Mouse (Mus musculus) limb, embryonic 11.5 days (tissue): ENCODE data around the gene 4930426L09Rik. TPM values are rescaled to one million over a fixed set of nuclear protein-coding genes. Genes with fewer than 3 reads are reported as not detected.

Experiments used
- ATAC-seq: fragments of 200-750 bp; cut with Nextera tagmentation; 2 replicates; pipeline ENCODE4 v1.8.0; 2017; ENCODE audit warnings: low read depth; ENCODE audit not compliant: insufficient number of reproducible peaks, low FRiP score, low TSS enrichment
- DNase-seq: peaks from one replicate; pipeline ENCODE4 v3.0.0-alpha.2; 2015; ENCODE audit warnings: low spot score
- H3K27ac ChIP-seq: fragments of 300-500 bp; sonication (generic); replicated peaks from 2 replicates; pipeline ENCODE4 v1.5.1; 2014; ENCODE audit warnings: low read depth, mild to moderate bottlenecking, low read length
- H3K27me3 ChIP-seq: fragments of 300-500 bp; sonication (generic); 2 replicates; pipeline ENCODE4 v1.6.1; 2014; ENCODE audit warnings: mild to moderate bottlenecking, low read length, mixed read lengths; ENCODE audit not compliant: control insufficient read depth, insufficient read depth
- H3K36me3 ChIP-seq: fragments of 300-500 bp; sonication (generic); 2 replicates; pipeline ENCODE4 v1.6.1; 2014; ENCODE audit warnings: mild to moderate bottlenecking, low read length, moderate library complexity, mixed read lengths; ENCODE audit not compliant: control insufficient read depth, insufficient read depth
- H3K4me1 ChIP-seq: fragments of 300-500 bp; sonication (generic); 2 replicates; pipeline ENCODE4 v1.6.1; 2014; ENCODE audit warnings: low read length, mixed read lengths; ENCODE audit not compliant: control insufficient read depth, insufficient read depth
- H3K4me2 ChIP-seq: fragments of 300-500 bp; sonication (generic); 2 replicates; pipeline ENCODE4 v1.6.1; 2014; ENCODE audit warnings: low read depth, mild to moderate bottlenecking, moderate library complexity; ENCODE audit not compliant: severe bottlenecking
- H3K4me3 ChIP-seq: fragments of 300-500 bp; sonication (generic); 2 replicates; pipeline ENCODE4 v1.5.1; 2014; ENCODE audit warnings: low read depth, low read length
- H3K9ac ChIP-seq: fragments of 300-500 bp; sonication (generic); 2 replicates; pipeline ENCODE4 v1.6.1; 2014; ENCODE audit warnings: mild to moderate bottlenecking, low read length
- H3K9me3 ChIP-seq: fragments of 300-500 bp; sonication (generic); 2 replicates; pipeline ENCODE4 v1.6.1; 2016; ENCODE audit warnings: low read length; ENCODE audit not compliant: control insufficient read depth
- WGBS: fragments of 180-500 bp; shearing (Covaris S2); extraction: QIAGEN DNeasy Blood & Tissue Kit; methylation state at CpG from one replicate; pipeline ENCODE4 v1.1.7; 2014; 5-methylcytosine and 5-hydroxymethylcytosine counted together
- polyA plus RNA-seq: library from polyadenylated mRNA; unstranded; fragments of >200 nt; fragmentation: Nextera tagmentation; extraction: Ambion mirVana; gene quantifications from 2 replicates; pipeline ENCODE4 v1.2.1, GENCODE M21; 2014

Gene 4930426L09Rik
- polyA plus RNA-seq, 1 experiment from 2014 or later: 0.13 TPM

GRCm38 (mm10) chr2:18976175-18976574 lies 22.0 kb upstream of the 4930426L09Rik start:
- Histone ChIP-seq H3K27me3 (no peaks in the 10 kb centered on the region), H3K4me3 (no peak overlapping the region)
- WGBS: 87% methylated on average over 2 of the region's 2 CpGs

GRCm38 (mm10) chr2:18977201-18977805 lies 20.8 kb upstream of the 4930426L09Rik start:
- DNase-seq: no peak
- Histone ChIP-seq H3K4me2 (no peak overlapping the region), H3K9ac (no peak overlapping the region), H3K27ac (no peak overlapping the region), H3K9me3 (0 out of 2 replicates have a peak, but pooled peaks cover 3% of the 10 kb centered on the region), H3K4me3 (no peak overlapping the region), H3K36me3 (no peaks in the 10 kb centered on the region), H3K4me1 (no peaks in the 10 kb centered on the region), H3K27me3 (no peaks in the 10 kb centered on the region)
- no peak for ATAC-seq
- WGBS: 85% methylated on average over 10 of the region's 10 CpGs

More at GRCm38 (mm10) chr2:18976175-18976574, 22.0 kb upstream of the 4930426L09Rik start:
- Histone ChIP-seq H3K4me2 (no peak overlapping the region), H3K36me3 (no peaks in the 10 kb centered on the region), H3K27ac (no peak overlapping the region), H3K9ac (no peak overlapping the region), H3K4me1 (no peaks in the 10 kb centered on the region), H3K9me3 (0 out of 2 replicates have a peak, but pooled peaks cover 3% of the 10 kb centered on the region)
- ATAC-seq (no peak), DNase-seq (no peak)

DNA sequence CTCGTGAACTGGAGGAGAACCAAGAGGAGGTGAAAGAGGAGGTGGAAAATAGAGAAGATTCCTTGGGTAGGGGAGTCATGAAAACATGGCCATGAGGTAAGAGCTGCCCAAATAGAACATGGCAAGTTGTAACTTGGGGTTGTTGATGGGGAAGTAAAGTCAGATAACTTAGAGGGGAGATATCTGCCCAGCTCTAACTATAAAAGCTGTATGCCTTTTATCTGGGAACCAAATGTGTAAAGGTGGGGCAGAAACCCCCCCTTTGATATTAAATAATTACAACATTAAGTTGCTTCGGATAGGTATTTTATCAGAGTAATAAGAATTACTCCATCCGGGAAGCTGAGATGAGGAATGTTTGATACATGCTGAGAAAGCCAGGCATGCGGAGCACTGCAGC lies 19.1 kb upstream of the 4930426L09Rik start:
- no peak overlapping the region for H3K4me2 ChIP-seq
- no peak overlapping the region for H3K4me3 ChIP-seq
- WGBS: 92% methylated on average over 4 of the region's 4 CpGs
- H3K4me1 ChIP-seq: no peaks in the 10 kb centered on the region
- H3K9ac ChIP-seq: no peak overlapping the region
- no peaks in the 10 kb centered on the region for H3K27me3 ChIP-seq
- ATAC-seq (no peak), DNase-seq (no peak)
- no peaks in the 10 kb centered on the region for H3K9me3 ChIP-seq
- H3K27ac ChIP-seq: no peak overlapping the region
- no peaks in the 10 kb centered on the region for H3K36me3 ChIP-seq

DNA sequence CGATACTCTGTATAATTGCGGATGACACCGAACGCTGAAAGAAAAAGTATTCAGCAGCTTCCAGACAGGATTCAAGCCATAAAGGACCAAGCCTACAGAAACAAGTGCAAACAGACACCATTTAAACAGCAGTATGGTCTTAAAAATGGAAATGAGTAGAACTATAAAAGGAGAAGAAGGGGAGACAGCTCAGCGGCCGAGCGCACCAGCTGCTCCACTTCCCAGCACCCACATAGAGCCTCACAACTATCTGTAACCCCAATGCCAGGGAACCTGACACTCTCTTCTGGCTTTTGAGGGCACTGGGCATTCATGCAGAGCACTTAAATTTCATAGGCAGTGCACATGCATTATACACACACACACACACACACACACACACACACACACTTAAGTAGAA lies 18.5 kb upstream of the 4930426L09Rik start:
- Histone ChIP-seq H3K36me3 (no peaks in the 10 kb centered on the region), H3K4me3 (no peak overlapping the region), H3K9ac (no peak overlapping the region), H3K27ac (no peak overlapping the region), H3K4me1 (no peaks in the 10 kb centered on the region), H3K27me3 (no peaks in the 10 kb centered on the region), H3K9me3 (no peaks in the 10 kb centered on the region), H3K4me2 (no peak overlapping the region)
- no peak for ATAC-seq
- WGBS: 84% methylated on average over 7 of the region's 7 CpGs
- no peak for DNase-seq

GRCm38 (mm10) chr2:18982581-18982980 lies 15.6 kb upstream of the 4930426L09Rik start:
- no peaks in the 10 kb centered on the region for H3K27me3 ChIP-seq
- no peak overlapping the region for H3K9ac ChIP-seq
- DNase-seq (no peak), ATAC-seq (no peak)
- no peaks in the 10 kb centered on the region for H3K9me3 ChIP-seq
- no peak overlapping the region for H3K27ac ChIP-seq
- WGBS: 67% methylated on average over 6 of the region's 6 CpGs
- no peaks in the 10 kb centered on the region for H3K36me3 ChIP-seq
- H3K4me3 ChIP-seq: no peak overlapping the region
- no peaks in the 10 kb centered on the region for H3K4me1 ChIP-seq
- no peak overlapping the region for H3K4me2 ChIP-seq

DNA sequence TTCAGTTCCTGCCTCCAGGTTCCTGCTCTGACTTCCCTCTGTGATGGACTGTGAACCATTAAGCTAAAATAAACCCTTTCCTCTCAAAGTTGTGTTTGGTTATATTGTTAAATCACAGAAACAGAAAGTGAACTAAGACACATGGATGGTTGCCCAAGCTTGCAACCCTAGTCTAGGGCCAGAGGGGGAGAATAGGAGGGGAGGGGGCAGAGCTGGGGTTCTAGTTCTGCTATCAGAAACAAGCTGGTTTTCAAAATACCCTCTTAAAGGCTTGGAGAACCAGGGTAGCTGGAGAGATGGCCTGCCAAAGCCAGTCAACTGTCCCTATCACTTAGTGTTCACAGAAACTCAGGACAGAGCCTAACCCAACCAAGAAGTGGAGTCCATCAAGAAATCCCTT lies 14.6 kb upstream of the 4930426L09Rik start:
- Histone ChIP-seq H3K4me2 (no peak overlapping the region), H3K27me3 (no peaks in the 10 kb centered on the region), H3K9me3 (no peaks in the 10 kb centered on the region), H3K4me1 (no peaks in the 10 kb centered on the region), H3K36me3 (no peaks in the 10 kb centered on the region), H3K27ac (no peak overlapping the region), H3K4me3 (no peak overlapping the region), H3K9ac (no peak overlapping the region)
- no peak for ATAC-seq
- no peak for DNase-seq

DNA sequence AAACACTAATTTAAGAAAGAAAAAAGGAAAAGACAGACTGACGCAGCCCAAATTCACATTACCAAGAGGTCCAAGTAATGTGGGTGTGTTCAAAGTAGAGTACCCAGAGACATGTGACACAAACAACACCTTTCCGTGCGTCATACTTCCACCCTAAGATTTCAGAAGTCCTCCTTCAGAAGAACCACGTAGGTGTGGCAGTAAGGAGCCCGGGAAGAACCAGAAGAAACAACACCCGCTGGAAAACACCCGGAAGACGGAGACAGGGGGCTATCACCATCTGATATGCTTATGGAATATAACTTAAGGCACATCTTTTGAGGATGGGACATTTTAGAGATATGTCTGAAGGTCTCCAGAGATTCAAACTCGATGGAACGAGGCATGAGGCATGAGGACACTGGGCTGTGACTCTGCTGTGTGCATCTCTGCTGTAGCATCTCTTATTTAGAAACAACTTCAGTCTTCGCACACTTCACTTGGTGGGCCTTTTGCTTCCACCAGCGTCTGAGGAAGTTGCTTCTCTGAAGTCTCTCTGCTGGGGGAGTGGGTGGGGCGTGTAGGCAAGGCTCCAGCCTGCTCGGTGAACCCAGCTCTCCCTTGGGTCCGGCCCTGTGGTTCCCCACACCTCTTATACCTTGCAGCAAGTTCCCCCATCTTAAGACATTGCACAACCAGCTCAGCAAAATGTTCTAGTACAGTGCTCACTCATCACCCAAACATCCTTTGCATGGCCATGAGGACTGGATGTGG lies 13.9 kb upstream of the 4930426L09Rik start:
- ATAC-seq (no peak), DNase-seq (no peak)
- Histone ChIP-seq H3K9me3 (no peaks in the 10 kb centered on the region), H3K9ac (no peak overlapping the region), H3K4me3 (no peak overlapping the region), H3K4me1 (no peaks in the 10 kb centered on the region), H3K36me3 (no peaks in the 10 kb centered on the region), H3K4me2 (no peak overlapping the region), H3K27ac (no peak overlapping the region), H3K27me3 (no peaks in the 10 kb centered on the region)
- 92% methylated on average over 15 of the region's 15 CpGs for WGBS

- H3K9ac ChIP-seq: no peak overlapping the region
- no peaks in the 10 kb centered on the region for H3K9me3 ChIP-seq
- H3K4me2 ChIP-seq: no peak overlapping the region
- no peaks in the 10 kb centered on the region for H3K27me3 ChIP-seq
- no peak overlapping the region for H3K27ac ChIP-seq
- WGBS: 89% methylated on average over 3 of the region's 3 CpGs
- no peak overlapping the region for H3K4me3 ChIP-seq
- no peak for ATAC-seq
- DNase-seq: no peak
- no peaks in the 10 kb centered on the region for H3K4me1 ChIP-seq
- H3K36me3 ChIP-seq: no peaks in the 10 kb centered on the region
Measured at GRCm38 (mm10) chr2:18985506-18985905, 12.6 kb upstream of the 4930426L09Rik start.
